Mouse (Mus musculus) CD4-positive, CD25-positive, alpha-beta regulatory T cell, adult 4 months (primary cell): ENCODE measurements around the gene Prr11. TPM values are rescaled to one million over a fixed set of nuclear protein-coding genes. Genes with fewer than 3 reads are reported as not detected.
"Not testable (repeated sequence)": the region's sequence is repeated elsewhere in the genome, so short reads cannot be mapped to it uniquely, and the experiment has no call there.

Source experiments
- ATAC-seq: one replicate; pipeline ENCODE4 v1.8.0; 2017
- polyA plus RNA-seq, 2 experiments: library from polyadenylated mRNA; unstranded; fragments of 100-300 nt; shearing (Covaris generic); gene quantifications; one replicate each; pipeline ENCODE4 v1.2.1; 2017

The Prr11 gene
- polyA plus RNA-seq: 1 to 10 TPM; 1.6 to 2.1 TPM

DNA sequence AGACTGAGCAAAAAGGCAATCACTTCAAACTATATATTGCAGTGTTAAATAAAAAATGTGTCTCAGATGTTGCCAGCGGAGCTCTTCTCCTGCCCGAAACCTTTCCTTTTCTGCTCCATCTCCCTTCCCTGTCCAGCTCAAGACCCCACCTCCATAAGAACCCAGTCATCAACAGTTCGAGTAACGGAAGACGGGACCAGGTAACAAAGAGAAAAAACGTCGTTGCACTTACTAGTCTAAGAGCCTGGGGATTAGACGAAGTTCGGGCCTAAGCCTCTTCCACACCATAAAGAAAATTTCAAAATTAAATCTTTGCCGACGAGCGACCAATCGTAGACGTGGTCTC is at the start of gene Prr11:
Prr11 (minus strand) TSS at position 300 of the 346 bp plus-strand sequence.
- ATAC-seq: no peak

DNA sequence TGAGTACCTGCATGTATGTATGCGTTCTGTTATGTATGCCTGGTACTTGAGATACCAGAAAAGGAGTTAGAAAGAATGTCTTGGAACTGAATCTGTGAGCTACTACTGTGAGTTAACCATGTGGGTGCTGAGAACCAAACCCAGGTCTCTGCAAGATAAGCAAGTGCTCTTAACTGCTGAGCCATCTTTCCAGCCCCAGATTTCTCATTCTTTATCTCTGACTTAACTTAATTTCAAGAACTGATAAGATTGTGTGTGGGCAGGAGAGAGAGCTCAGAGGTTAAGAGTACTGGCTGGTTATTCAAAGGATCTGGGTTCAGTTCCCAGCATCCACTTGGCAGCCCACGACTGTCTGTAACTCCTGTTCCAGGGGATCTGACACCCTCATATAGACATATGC is 49.5 kb upstream of the Prr11 start:
- no peak for ATAC-seq

DNA sequence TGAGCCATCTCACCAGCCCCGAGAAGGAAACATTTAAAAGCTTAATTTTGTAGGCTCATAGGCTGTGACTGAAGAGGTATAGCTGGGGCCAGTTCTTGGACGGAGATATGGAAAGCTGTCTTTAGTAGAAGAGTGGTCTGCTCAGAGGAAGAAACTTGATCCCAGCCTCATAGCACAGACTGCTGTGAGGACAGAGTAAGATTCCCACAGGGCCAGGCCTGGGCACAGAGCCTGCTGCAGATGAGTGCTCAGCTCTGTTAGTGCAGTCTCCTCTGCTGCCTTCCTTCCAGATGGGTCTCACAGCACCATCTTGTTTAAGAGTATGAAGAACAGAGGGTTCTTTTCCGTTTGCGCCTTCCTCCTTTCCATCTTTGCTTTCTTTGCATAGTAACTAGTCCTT is 27.7 kb upstream of the Prr11 start:
- no peak for ATAC-seq

DNA sequence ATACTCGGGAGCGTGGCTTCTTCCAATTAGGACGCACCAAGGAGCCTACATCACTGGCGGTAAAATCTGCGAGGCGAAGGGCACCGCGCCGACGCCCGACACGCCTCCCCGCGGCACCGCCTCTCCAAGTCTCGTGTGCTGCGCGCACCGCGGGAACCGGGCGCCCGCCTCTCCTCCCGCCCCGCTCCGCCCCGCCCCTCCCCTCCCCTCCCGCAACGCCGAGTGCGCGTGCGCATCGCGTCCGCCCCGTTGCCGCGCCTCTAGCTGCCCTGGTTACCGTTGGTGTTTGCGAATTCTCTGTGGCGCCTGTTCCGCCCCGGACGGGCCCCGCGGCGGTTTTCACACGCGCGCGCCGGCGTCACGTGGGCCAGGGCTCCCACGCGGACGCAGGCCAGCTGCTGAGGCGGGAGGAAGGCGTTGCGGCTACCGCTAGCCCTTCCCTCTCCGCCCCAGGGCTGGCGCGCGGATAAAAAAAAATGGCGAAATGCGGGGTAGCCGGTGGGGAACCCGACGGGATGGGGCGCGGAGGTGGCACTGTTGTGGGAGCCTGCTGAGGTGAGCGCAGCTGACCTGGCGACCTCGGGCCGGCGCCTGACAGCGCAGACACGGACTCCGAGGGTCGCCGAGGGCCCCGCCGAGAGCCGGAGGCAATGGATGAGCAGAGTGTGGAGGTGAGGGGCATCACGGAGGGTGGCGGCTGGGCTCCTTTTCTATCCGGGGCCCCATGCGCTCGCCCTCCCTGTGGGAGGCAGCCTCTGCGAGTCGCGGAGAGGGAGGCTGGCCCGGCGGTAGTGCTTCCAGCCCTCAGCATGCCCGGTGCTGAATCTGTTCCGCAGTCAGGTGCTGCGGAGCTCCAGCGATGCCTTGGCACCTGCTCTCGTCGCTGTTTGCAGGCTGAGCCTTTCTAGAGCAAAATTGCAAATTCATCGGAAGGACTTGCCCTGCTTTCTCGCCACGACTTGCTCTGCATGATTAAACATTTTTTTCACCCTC is 18.6 kb upstream of the Prr11 start, which contains the start of gene Trim37:
Trim37 (plus strand) TSS at position 254 of the 993 bp plus-strand sequence.
- peak; percentile 88 for ATAC-seq

DNA sequence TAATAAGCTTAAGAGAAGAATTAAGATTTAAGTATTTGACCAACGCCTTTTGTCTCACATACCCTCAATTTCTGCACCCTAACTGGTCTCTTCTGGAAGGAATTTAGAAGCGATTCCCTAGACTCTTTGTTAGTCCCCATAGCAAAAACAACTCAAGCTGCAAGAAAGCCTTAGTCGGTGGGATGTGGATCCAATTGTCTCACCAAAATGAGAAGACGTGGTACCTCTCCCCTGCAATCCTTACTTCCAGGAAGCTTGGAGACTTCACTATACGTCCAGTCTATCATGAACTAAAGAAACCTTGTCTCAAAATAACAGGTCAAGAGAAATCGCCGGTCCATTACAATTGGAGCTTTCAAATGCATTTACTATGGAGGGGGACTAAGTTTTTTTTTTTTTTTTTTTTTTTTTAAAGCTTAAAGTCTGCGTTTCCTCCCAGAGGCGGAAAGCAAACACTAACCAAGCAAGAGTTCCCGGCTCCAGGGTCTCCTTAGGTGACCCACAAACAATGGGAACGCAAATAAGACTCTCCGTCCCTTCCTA is 17.8 kb upstream of the Prr11 start:
- peak; percentile 13 for ATAC-seq

DNA sequence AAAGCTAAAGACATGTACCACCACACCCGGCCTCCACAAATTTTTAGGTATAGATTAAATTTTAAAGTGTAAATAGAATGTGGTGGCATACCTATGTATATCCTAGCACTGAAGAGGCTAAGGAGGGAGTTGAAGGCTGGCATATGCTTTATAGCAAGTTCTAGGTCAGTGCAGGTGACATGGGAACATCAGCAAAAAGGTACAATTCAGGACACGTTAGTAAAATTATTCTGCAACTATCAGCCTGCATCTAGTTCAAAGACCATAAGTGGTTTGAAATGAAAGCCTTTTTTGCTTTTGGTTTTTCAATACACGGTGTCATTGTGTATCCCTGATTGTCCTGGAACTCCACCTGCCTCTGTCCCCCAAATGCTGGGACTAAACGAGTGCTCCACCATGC is 17.1 kb upstream of the Prr11 start:
- no peak for ATAC-seq

DNA sequence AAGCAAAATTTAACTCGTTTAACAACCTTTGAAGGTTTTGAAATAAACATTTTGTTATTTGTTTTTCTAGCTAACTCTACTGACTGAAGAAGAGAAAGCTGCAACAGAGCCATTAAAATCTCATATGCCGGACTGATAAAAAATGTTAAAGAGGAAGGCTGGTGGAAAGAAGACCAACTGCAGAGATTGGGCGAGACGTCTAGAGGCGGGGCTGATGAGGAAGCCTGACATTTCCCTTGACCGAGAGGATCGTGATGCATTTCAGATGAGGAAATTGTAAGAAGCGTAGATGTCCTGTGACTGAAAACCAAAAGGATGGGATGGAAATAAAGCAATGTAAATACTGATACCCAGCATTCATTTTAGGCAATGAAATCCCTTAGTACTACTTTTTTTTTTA is 13.4 kb upstream of the Prr11 start:
- ATAC-seq: no peak

DNA sequence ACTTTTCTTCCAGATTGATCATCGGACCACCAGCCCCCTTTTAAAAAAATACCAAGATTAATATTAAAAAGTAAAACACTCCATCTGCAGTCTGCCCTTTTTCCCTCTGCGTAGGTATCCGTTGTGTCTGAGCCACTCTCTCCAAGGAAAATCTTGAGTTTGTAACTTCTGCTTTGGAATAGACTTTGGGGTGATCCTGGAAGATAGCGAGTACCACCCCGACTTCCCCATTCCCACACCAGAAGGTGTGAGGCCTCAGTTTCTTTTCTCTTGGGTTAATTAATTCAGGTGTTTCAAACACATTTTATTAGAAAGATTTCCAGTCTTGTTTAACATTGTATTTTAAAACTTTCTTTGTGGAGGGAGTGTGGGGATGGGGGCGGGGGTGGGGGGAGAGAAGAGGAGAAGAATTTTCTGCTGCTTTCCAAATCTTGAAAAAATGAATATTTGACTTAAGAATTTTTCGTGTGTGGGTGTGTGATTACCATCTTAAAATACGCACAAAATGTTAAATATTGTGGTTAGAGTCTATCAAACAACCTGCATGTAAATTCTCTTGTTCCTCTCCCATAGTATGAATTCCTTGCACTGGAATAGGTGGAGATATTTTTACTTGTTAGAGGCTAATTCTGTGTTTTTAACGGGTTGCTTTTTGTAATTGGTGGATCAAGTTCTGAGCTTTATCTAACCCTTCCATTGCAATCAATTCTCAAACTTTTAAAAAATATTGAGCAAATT is 1.8 kb upstream of the Prr11 start:
- no peak for ATAC-seq

DNA sequence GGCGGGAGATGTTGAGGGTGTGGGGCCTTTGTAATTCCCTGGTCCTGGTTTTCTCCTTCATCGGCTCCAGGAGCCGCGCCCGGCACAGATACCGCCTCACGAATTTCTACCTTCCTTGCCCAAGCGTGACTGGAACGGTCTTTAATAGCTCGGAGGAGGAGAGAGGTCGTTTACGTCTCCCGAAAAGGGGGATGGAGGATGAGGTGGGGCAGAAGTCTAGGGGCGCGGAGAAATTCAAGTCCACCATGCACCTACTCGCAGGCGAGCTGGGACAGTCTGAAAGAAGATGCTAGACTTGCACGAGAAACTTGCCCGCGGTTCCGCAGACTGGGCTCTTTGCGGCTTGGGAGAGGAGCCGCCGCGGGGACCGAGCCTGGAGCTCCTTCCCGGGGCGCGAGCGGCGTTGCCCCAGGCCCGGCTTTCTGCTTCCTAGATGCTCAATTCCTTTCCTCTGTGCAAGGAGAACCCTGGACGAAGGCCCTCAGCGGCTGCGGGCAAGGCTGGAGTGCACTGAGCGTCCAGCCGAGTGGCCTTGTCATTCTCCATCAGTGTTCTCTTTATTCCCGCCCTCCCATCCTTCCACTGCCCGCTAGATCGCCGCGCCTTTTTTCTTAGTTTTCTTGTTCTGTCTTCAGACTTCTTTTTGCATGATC is 1.1 kb upstream of the Prr11 start:
- ATAC-seq: no peak

DNA sequence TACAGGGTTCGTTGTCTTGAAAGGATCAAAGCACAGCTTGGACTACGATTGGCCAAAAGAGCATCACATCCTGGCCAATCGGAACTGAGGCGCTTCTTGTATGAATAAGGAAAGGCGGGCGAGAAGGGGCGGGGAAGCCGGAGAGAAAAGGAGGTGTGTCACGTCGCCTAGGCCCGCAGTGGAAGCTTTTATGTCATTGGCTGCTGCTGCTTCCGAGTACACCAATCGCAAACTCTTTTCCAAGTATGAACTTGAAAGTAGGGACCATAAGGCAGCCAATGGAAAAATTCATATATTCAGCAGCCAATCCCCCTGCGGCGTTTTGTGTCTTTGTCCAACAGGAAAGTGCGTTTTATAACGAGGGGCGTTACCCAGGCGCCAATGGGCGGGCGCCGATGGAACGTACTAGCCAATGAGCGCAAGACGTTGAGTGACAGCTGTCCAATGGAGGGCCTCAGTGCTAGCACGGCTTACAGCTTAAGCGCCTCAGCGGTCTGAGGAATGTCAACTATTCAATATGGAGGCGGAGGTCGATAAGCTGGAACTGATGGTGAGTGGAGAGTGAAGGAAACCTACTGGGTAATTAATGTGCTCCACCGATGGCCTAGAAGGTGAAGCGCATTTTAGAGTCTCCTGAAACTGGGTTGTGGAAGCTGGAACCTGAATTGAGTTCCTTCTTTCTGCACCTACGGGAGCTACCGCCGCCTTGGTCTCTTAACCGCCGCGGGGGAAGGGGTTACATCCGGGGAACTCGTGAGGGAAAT is 429 bp upstream of the Prr11 start, which contains the start of gene Ska2:
Ska2 (plus strand) TSS at position 480 of the 764 bp plus-strand sequence.
- ATAC-seq: peak; percentile 90

DNA sequence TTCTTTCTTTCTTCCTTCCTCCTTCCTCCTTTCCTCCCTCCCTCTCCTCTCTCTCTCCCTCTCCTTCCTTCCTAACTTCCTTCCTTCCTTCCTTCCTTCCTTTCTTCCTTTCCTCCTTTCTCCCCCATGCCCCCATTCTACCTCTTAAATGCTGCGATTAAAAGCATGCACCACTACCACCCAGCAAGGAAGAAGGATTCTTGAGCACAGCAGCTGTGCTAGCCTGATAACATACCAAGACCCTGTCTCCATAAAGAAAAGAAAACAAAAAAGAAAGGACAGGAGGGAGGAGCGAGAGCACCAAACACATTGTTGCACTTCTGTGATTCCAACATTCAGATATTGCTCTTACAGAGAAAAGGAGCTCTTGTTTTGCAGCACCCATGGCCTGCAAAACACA is 21.4 kb downstream of the Prr11 start:
- no peak for ATAC-seq

DNA sequence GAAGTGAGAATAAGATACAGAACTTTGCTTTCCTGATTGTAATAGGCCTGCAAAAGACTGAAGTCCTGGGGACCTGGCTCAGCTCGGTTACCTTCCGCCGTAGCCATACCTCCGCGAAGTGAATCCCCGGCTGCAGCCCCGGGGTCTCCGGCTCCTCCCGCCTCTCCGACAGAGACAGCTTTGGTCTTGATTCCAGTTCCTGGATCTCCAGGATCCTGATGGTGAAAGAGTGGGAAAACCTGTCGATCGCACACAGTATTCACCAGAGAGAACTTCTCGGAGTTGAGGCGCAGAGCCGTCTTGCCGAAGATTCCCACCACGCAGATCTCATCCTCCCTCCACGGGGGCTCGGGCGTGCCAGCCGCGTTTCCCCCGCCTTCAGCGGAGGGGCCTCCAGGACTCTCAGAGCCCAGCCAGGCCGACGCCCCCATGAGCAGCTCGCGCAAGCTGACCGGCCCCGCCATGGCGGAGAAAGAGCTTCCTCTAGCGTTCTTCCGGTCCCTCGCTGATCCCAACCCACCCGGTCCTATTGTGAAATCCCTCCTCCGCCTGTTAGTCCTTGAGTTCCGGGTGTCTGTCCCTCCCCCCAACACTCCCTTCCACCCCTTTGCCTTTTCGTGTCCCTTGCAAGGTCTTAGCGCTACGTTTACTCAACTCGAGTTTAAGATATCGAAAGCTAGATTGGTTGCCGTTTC is 22.1 kb downstream of the Prr11 start, which contains the start of gene Smg8:
Smg8 (minus strand) TSS at position 485 of the 695 bp plus-strand sequence.
- peak; percentile 98 for ATAC-seq

DNA sequence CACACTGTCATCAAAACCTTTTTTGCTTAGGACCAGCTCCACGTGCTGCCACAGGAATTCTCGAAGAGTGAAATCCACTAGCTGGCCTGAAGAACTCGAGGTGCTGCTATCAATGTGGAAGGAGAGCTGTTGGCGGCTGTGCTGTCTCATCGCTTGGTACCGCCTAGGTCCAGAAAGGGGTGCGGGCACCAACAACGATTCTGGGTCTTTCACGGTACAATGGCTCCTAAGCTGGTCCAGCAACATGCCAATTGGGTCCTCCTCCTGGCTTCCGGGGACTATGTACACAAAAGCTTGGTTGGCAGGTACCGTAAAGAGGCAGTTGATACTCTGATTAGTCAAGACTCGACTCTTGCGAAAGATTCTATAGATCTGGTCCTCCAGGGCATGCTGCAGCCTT is 23.0 kb downstream of the Prr11 start:
- ATAC-seq: no peak

DNA sequence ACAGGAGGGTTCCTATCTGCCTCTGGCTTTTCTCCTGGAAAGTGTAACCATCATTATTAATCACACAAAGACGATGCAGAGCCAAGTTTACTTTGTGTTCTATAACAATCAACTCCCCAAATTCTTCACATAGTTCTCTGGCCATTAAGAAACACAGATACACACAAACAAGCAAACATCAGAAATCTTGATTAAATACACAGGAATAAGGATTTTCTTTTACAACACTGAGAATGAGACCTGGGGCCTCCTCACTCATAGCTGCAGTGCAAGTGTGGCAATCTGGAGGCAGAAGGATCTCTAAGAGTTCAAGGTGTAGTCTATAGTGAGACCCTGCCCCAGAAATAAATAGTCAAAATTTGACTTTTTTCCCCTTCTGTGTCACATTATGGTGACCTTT is 24.8 kb downstream of the Prr11 start:
- no peak for ATAC-seq

DNA sequence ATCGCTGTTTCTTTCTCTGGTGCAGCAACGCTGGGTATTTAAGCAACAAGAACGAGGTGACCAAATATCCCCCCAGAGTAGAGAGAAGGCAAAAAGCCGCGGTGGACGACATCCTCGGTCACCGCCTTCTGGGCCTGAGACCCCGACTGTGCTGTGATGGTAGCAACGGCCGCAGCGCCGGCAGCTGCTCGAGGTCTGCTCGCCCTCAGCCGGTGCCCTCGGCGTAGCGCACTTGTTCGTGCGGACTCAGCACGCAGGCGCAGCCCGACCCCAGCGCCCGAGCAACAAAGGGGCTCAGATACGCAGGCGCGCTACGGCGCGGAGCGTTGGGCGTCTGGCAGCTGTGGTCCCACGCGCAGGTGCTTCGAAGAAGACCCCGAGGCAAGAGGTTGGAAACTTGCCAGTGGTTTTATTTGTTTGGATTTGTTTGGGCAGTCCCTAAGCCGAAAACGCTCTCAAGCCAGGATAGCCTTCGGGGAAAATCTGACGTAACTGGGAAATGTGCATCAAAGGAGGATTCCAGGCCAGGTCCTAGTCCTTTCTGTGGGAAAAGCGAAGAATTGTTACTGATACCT is 34.6 kb downstream of the Prr11 start, which contains the start of gene Gdpd1:
Gdpd1 (minus strand) TSS at position 197 of the 575 bp plus-strand sequence.
- peak; percentile 74 for ATAC-seq

DNA sequence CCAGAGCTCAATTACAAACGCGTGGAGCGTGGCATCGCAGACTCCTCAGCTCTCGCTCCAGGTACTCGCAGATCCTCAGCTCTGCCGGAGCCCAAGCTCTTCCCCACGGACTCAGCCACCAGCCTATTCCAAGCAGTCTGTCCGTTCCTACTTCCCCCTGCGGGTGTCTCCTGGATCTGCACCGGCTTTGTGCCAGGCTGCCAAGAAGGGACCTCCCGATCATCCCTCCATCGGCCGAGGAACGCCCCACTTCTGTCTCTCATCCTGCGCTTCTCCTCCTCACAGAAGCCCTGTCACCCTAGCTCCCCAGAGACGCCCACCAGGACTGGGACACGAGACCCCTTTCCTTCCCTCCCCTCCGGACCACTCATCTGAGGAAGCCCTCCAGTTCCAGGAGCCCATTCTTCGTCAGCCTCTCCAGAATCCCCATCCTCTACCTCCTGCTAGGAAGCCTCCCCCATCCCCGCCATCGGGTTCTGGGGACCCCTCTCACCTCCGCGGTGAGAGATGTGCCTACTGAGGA is 35.1 kb downstream of the Prr11 start:
- no peak for ATAC-seq

DNA sequence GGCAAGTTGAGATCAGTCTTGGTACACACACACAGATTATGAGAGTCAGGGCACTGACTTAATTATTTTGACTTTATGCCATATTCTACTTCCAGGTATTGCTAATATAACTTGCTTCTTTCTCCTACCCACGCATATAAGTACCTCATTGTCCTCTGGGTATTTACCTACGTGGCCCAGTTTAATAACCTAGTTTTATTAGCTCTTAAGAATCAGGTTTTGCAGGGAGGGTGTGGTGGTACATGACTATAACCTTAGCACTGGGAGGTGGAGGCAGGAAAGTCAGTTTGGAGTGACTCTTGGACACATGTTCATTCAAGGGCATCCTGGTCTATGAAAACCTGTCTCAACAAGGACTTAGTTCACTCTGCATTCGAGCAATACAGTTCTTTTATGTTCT is 46.4 kb downstream of the Prr11 start:
- no peak for ATAC-seq

DNA sequence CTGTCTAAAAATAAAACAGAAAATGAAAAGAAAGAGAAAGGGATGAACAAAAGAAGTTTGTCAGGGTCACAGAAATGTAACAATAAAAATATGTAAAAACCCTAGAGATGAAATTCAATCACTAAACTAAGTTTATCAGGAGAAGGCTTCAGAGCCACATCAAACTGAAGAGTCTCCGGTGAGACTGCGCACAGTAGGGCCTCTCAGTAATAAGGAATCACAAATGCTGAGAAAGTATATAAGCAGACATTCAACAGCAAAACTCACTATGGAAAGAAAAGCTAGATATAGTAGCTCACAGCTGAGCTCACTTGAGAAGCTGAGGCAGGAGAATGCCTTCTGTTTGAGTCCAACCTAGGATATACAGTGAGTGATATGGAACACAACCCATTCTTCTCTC is 48.1 kb downstream of the Prr11 start:
- ATAC-seq: no peak

DNA sequence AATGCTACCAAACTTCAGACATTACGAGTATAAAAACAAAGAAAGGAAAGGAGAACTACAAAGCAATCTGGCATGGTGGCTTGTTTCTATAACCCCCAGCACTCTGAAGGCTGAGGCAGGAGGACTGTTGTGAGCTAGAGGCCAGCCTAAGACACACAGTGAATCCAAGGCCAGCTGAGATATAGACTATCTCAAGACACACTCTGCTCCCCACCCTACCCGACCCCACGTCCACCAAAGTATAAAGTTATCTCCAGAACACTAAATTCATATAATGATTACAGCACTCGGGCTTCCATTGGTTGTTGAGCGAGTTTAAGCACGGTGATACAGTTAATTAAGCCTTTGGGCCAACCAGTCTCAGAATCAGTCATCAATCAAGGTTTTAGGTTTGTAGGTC is 52.2 kb downstream of the Prr11 start:
- no peak for ATAC-seq

DNA sequence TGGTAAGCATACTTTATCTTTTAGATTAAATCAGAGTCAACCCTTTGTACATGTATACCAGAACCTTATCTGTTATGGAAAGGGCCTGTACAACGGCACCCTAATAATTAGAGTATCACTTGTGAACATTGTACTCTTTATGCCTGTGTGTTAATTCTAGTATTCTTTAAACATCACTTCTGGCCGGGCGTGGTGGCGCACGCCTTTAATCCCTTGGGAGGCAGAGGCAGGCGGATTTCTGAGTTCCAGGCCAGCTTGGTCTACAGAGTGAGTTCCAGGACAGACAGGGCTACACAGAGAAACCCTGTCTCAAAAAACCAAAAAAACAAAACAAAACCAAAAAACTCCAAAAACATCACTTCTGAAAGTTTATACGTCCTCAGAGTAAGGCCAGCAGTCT is 59.6 kb downstream of the Prr11 start:
- not testable (repeated sequence) for ATAC-seq

DNA sequence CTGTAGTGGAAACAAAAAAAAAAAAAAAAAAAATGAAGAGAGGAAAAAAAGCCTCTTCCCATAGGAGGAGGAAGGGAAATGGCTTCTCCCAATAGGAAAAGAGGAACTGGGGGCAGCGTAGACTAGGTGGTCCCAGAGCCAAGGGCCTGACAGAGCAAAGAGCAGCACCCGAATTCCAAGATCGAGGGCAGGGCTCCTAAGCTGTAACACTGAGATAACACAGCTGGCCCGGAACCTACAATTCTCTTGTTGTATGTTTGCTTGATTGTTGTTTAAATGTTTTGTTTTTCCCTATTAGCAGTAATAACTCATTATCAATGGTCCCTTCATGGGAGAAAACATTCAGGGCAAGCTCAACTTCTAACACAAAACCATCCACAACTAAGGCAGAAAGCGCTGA is 61.5 kb downstream of the Prr11 start:
- ATAC-seq: no peak
